Mouse (Mus musculus): ENCODE data around the gene Dcdc2b. TPM values are rescaled to one million over a fixed set of nuclear protein-coding genes. Genes with fewer than 3 reads are reported as not detected.

Gene Dcdc2b
- total RNA-seq, 2 experiments from 2014 or later, result 11.0 TPM; not detected in 1

Other genes starting within 250 kb of the Dcdc2b start
- 4.4 and 6.9 TPM in 2 replicates for gene Zbtb8a, start 236.1 kb downstream of the Dcdc2b start, total RNA-seq (2014; fragmentation: Nextera tagmentation)
- gene Zbtb8a, start 236.1 kb downstream of the Dcdc2b start, total RNA-seq (2017), result 13.3 and 22.2 TPM in 2 replicates
- gene Zbtb8b, start 173.4 kb downstream of the Dcdc2b start, total RNA-seq (2014; fragmentation: Nextera tagmentation), result not detected in 2 replicates
- 0.05 TPM in 1 of 2 replicates, not detected in the other for gene Zbtb8b, start 173.4 kb downstream of the Dcdc2b start, total RNA-seq (2017)
- 36.1 and 36.3 TPM in 2 replicates for gene Bsdc1, start 152.7 kb downstream of the Dcdc2b start, total RNA-seq (2014; fragmentation: Nextera tagmentation)
- 31.3 and 52.3 TPM in 2 replicates for gene Bsdc1, start 152.7 kb downstream of the Dcdc2b start, total RNA-seq (2017)
- not detected in 2 replicates for gene Tssk3, start 123.2 kb downstream of the Dcdc2b start, total RNA-seq (2014; fragmentation: Nextera tagmentation)
- not detected in 2 replicates for gene Tssk3, start 123.2 kb downstream of the Dcdc2b start, total RNA-seq (2017)
- gene Fam229a, start 123.1 kb downstream of the Dcdc2b start, total RNA-seq (2014; fragmentation: Nextera tagmentation), result not detected in 2 replicates
- gene Fam229a, start 123.1 kb downstream of the Dcdc2b start, total RNA-seq (2017), result not detected in 2 replicates
- gene Marcksl1, start 100.7 kb downstream of the Dcdc2b start, total RNA-seq (2014; fragmentation: Nextera tagmentation), result 29.9 and 30.4 TPM in 2 replicates
- gene Marcksl1, start 100.7 kb downstream of the Dcdc2b start, total RNA-seq (2017), result 41.4 and 48.3 TPM in 2 replicates
- 136 and 147 TPM in 2 replicates for gene Hdac1, start 71.5 kb downstream of the Dcdc2b start, total RNA-seq (2014; fragmentation: Nextera tagmentation)
- 72.7 and 76.2 TPM in 2 replicates for gene Hdac1, start 71.5 kb downstream of the Dcdc2b start, total RNA-seq (2017)
- gene Lck, start 40.6 kb downstream of the Dcdc2b start, total RNA-seq (2014; fragmentation: Nextera tagmentation), result 12.7 and 12.8 TPM in 2 replicates
- 3.7 and 11.6 TPM in 2 replicates for gene Lck, start 40.6 kb downstream of the Dcdc2b start, total RNA-seq (2017)
- not detected in 2 replicates for gene Fam167b, start 35.7 kb downstream of the Dcdc2b start, total RNA-seq (2014; fragmentation: Nextera tagmentation)
- not detected in 2 replicates for gene Fam167b, start 35.7 kb downstream of the Dcdc2b start, total RNA-seq (2017)
- gene Eif3i, start 13.6 kb downstream of the Dcdc2b start, total RNA-seq (2014; fragmentation: Nextera tagmentation), result 425 and 431 TPM in 2 replicates
- 323 and 412 TPM in 2 replicates for gene Eif3i, start 13.6 kb downstream of the Dcdc2b start, total RNA-seq (2017)
- 116 and 126 TPM in 2 replicates for gene Tmem234, start 13.6 kb downstream of the Dcdc2b start, total RNA-seq (2014; fragmentation: Nextera tagmentation)
- gene Tmem234, start 13.6 kb downstream of the Dcdc2b start, total RNA-seq (2017), result 89.9 and 120 TPM in 2 replicates
- gene Iqcc, start 4.8 kb upstream of the Dcdc2b start, total RNA-seq (2014; fragmentation: Nextera tagmentation), result 26.8 and 31.8 TPM in 2 replicates
- 14.6 and 18.7 TPM in 2 replicates for gene Iqcc, start 4.8 kb upstream of the Dcdc2b start, total RNA-seq (2017)
- 31.0 and 63.2 TPM in 2 replicates for gene Ccdc28b, start 9.7 kb upstream of the Dcdc2b start, total RNA-seq (2014; fragmentation: Nextera tagmentation)
- gene Ccdc28b, start 9.7 kb upstream of the Dcdc2b start, total RNA-seq (2017), result 26.9 and 54.5 TPM in 2 replicates
- gene Txlna, start 26.8 kb upstream of the Dcdc2b start, total RNA-seq (2014; fragmentation: Nextera tagmentation), result 48.2 and 49.9 TPM in 2 replicates
- 81.8 and 103 TPM in 2 replicates for gene Txlna, start 26.8 kb upstream of the Dcdc2b start, total RNA-seq (2017)
- gene Kpna6, start 58.5 kb upstream of the Dcdc2b start, total RNA-seq (2014; fragmentation: Nextera tagmentation), result 36.1 and 38.6 TPM in 2 replicates
- gene Kpna6, start 58.5 kb upstream of the Dcdc2b start, total RNA-seq (2017), result 25.1 and 39.0 TPM in 2 replicates
- gene Tmem39b, start 82.6 kb upstream of the Dcdc2b start, total RNA-seq (2014; fragmentation: Nextera tagmentation), result 26.6 and 31.7 TPM in 2 replicates
- gene Tmem39b, start 82.6 kb upstream of the Dcdc2b start, total RNA-seq (2017), result 6.0 and 7.6 TPM in 2 replicates
- gene Khdrbs1, start 128.0 kb upstream of the Dcdc2b start, total RNA-seq (2014; fragmentation: Nextera tagmentation), result 99.6 and 107 TPM in 2 replicates
- gene Khdrbs1, start 128.0 kb upstream of the Dcdc2b start, total RNA-seq (2017), result 103 and 112 TPM in 2 replicates
- 168 and 313 TPM in 2 replicates for gene Ptp4a2, start 197.0 kb upstream of the Dcdc2b start, total RNA-seq (2014; fragmentation: Nextera tagmentation)
- 419 and 540 TPM in 2 replicates for gene Ptp4a2, start 197.0 kb upstream of the Dcdc2b start, total RNA-seq (2017)

Measured in megakaryocyte-erythroid progenitor cell, adult 5-6 weeks (primary cell).